Mouse (Mus musculus): Measurements from ENCODE around the gene C2cd5. TPM values are rescaled to one million over a fixed set of nuclear protein-coding genes. Genes with fewer than 3 reads are reported as not detected.

Gene C2cd5
- polyA plus RNA-seq, 1 experiment from 2014 or later: 16.0 TPM

DNA sequence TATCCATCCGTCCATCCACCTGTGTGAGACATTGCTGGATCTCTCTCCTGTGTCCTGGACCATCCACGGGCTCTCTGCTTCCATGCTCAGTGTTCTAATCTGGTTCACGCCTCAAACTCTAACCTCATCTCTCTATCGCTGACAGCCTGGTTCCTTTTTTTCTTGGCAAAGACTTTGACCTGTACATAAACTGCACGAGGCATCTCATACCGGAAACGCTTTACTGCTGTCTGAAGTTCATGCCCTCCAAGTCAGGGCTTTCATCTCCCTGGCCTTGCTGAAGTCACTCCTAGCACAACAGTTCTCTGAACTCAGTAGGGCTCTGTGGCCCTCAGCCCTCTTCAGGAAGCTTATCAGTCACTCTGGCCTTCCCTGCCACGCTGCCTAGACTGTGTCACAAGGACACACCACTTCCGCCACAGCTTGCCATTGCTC is 15.1 kb upstream of the C2cd5 start:
- 28% methylated on average over 9 of the region's 9 CpGs for WGBS
- H3K4me2 ChIP-seq: peak overlapping the region; percentile 13; the same call in 1 of the 2 replicates
- peak; percentile 61 for ATAC-seq (replicated peaks; ENCODE audit: insufficient number of reproducible peaks, insufficient read depth, low FRiP score, low read depth)
- no peaks in the 10 kb centered on the region for H3K27me3 ChIP-seq
- H3K9me3 ChIP-seq (replicated peaks): no peaks in the 10 kb centered on the region
- H3K4me1 ChIP-seq (replicated peaks): peaks cover 9% of the 10 kb centered on the region
- H3K4me3 ChIP-seq: no peak overlapping the region
- 0 out of 2 replicates have a peak overlapping the region, but pooled peaks have one; percentile 15 for H3K27ac ChIP-seq
- no peaks in the 10 kb centered on the region for H3K36me3 ChIP-seq
- H3K9ac ChIP-seq: no peak overlapping the region

DNA sequence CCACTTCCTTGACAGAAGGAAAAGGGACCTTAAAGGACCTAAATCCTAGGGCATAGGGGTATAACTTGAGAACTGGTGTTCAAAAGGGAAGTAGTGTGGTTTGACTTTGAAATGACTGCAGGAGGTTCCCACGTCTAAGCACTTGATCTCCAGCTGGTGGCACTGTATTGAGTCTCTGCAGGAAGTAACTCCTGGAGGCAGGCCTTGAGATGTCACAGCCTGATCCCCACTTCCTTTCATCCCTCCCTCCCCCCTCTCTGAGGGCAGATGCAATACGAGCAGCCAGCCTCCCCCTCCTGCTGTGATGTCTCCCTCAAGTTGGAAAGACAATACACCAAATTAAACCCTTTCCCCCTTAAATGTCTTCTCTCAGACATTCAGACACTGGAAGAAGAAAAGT is 14.6 kb upstream of the C2cd5 start:
- Histone ChIP-seq H3K36me3 (no peaks in the 10 kb centered on the region), H3K4me1 (replicated peaks) (peaks cover 9% of the 10 kb centered on the region), H3K27ac (0 out of 2 replicates have a peak overlapping the region, but pooled peaks have one; percentile 15), H3K4me2 (peak overlapping the region; percentile 13; the same call in 1 of the 2 replicates), H3K9me3 (replicated peaks) (no peaks in the 10 kb centered on the region), H3K4me3 (no peak overlapping the region), H3K27me3 (no peaks in the 10 kb centered on the region), H3K9ac (no peak overlapping the region)
- no peak for ATAC-seq (replicated peaks; ENCODE audit: insufficient number of reproducible peaks, insufficient read depth, low FRiP score, low read depth)
- 16% methylated on average over 2 of the region's 2 CpGs for WGBS

DNA sequence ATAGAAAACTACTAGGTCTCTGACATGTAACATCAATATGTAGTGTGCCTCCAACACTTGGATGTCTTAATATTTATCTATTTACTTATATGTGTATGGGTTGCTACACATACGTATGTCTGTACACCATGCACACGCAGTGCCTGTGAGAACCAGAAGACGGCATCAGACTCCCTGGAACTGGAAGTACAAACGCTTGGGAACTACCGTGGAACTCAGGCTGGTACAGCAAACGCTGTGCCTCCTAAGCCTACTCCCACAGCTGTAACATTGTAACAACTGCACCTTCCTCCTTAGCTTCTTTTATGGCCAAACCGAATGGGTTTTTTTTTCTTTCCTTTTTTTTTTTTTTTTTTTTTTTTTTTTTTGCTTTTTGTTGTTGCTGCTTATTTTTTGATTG is 10.4 kb upstream of the C2cd5 start:
- H3K9me3 ChIP-seq (replicated peaks): no peaks in the 10 kb centered on the region
- H3K27me3 ChIP-seq: no peaks in the 10 kb centered on the region
- H3K4me3 ChIP-seq: no peak overlapping the region
- no peak overlapping the region for H3K9ac ChIP-seq
- H3K4me1 ChIP-seq (replicated peaks): peaks cover 9% of the 10 kb centered on the region
- no peak overlapping the region for H3K4me2 ChIP-seq
- H3K27ac ChIP-seq: no peak overlapping the region
- ATAC-seq (replicated peaks; ENCODE audit: insufficient number of reproducible peaks, insufficient read depth, low FRiP score, low read depth): no peak
- H3K36me3 ChIP-seq: no peaks in the 10 kb centered on the region
- 84% methylated on average over 7 of the region's 7 CpGs for WGBS

DNA sequence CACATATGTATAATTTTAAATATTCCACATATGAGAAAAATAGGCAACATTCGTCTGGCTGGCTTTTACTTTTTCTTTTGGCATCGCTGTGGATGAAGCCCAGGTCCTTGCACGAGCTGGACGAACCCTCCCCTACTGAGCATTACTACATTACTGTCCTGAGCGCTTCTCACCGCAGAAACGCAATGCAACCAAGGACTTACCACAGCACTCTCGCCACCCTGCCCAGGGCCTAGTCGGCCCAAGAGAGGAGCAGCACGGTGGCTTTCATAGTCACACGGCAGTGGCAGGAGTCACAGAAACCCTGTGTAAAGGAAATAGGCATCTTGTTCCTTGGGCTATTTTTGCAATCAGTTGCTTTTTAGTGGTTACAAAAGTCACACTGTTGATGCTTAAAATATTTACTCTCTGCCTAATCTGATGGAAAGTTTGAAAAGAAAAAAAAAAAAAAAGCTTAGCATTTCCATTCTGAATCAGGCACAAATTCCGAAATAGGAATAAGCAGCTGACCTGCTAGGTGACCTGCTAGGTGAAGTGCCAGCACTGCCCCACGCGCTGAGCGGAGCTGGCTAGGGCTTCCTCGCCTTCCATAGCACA is 9.8 kb upstream of the C2cd5 start:
- no peaks in the 10 kb centered on the region for H3K36me3 ChIP-seq
- WGBS: 70% methylated on average over 16 of the region's 16 CpGs
- ATAC-seq (replicated peaks; ENCODE audit: insufficient number of reproducible peaks, insufficient read depth, low FRiP score, low read depth): no peak
- no peaks in the 10 kb centered on the region for H3K27me3 ChIP-seq
- H3K9me3 ChIP-seq (replicated peaks): no peaks in the 10 kb centered on the region
- H3K4me3 ChIP-seq: no peak overlapping the region
- H3K27ac ChIP-seq: no peak overlapping the region
- H3K4me2 ChIP-seq: no peak overlapping the region
- H3K9ac ChIP-seq: no peak overlapping the region
- peaks cover 4% of the 10 kb centered on the region for H3K4me1 ChIP-seq (replicated peaks)

- no peak overlapping the region for H3K9ac ChIP-seq
- H3K4me3 ChIP-seq: no peak overlapping the region
- no peak for ATAC-seq (replicated peaks; ENCODE audit: insufficient number of reproducible peaks, insufficient read depth, low FRiP score, low read depth)
- no peaks in the 10 kb centered on the region for H3K27me3 ChIP-seq
- WGBS: 77% methylated on average over 13 of the region's 13 CpGs
- H3K4me2 ChIP-seq: no peak overlapping the region
- H3K36me3 ChIP-seq: no peaks in the 10 kb centered on the region
- H3K9me3 ChIP-seq (replicated peaks): no peaks in the 10 kb centered on the region
- H3K4me1 ChIP-seq (replicated peaks): no peaks in the 10 kb centered on the region
- H3K27ac ChIP-seq: no peak overlapping the region
Observed at GRCm38 (mm10) chr6:143108031-143108430, 8.1 kb upstream of the C2cd5 start.

DNA sequence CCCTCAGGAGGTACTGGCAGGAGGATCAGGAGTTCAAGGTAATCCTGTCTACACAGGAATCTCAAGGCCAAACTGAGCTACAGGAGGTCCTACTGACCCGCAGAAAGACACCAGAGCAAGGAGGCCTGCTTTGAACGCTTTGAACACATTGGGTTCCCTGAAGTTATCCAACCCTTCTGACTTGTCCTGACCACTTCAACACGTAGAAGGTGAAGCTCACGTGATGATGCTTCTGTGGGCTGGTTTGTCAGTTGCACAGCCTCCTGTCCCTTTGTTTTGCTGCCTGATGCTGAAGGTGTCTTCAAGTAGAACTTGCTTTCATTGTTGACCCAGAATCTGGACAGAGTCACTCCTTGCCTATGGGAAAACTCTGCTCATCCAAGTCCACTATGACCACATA is 7.7 kb upstream of the C2cd5 start:
- ATAC-seq (replicated peaks; ENCODE audit: insufficient number of reproducible peaks, insufficient read depth, low FRiP score, low read depth): no peak

GRCm38 (mm10) chr6:143105766-143106165 is 5.8 kb upstream of the C2cd5 start:
- no peak overlapping the region for H3K27ac ChIP-seq
- ATAC-seq (replicated peaks; ENCODE audit: insufficient number of reproducible peaks, insufficient read depth, low FRiP score, low read depth): no peak
- H3K4me2 ChIP-seq: no peak overlapping the region
- no peaks in the 10 kb centered on the region for H3K9me3 ChIP-seq (replicated peaks)
- no peak overlapping the region for H3K4me3 ChIP-seq
- no peaks in the 10 kb centered on the region for H3K36me3 ChIP-seq
- 68% methylated on average over 3 of the region's 3 CpGs for WGBS
- H3K9ac ChIP-seq: no peak overlapping the region
- no peaks in the 10 kb centered on the region for H3K4me1 ChIP-seq (replicated peaks)
- H3K27me3 ChIP-seq: no peaks in the 10 kb centered on the region

More for the DNA sequence above, 7.7 kb upstream of the C2cd5 start:
- Histone ChIP-seq H3K9ac (no peak overlapping the region), H3K36me3 (no peaks in the 10 kb centered on the region), H3K4me3 (no peak overlapping the region), H3K4me1 (replicated peaks) (no peaks in the 10 kb centered on the region), H3K27ac (no peak overlapping the region), H3K4me2 (no peak overlapping the region), H3K9me3 (replicated peaks) (no peaks in the 10 kb centered on the region), H3K27me3 (no peaks in the 10 kb centered on the region)
- whole genome bisulfite sequencing: 77% methylated on average over 4 of the region's 4 CpGs

- 62% methylated on average over 7 of the region's 7 CpGs for WGBS
- Histone ChIP-seq H3K4me2 (no peak overlapping the region), H3K27ac (no peak overlapping the region), H3K36me3 (no peaks in the 10 kb centered on the region), H3K9me3 (replicated peaks) (no peaks in the 10 kb centered on the region), H3K4me3 (no peak overlapping the region), H3K4me1 (replicated peaks) (peaks cover 1% of the 10 kb centered on the region), H3K27me3 (no peaks in the 10 kb centered on the region), H3K9ac (no peak overlapping the region)
- ATAC-seq (replicated peaks; ENCODE audit: insufficient number of reproducible peaks, insufficient read depth, low FRiP score, low read depth): no peak
Observed at GRCm38 (mm10) chr6:143103981-143104680, 4.2 kb upstream of the C2cd5 start.

DNA sequence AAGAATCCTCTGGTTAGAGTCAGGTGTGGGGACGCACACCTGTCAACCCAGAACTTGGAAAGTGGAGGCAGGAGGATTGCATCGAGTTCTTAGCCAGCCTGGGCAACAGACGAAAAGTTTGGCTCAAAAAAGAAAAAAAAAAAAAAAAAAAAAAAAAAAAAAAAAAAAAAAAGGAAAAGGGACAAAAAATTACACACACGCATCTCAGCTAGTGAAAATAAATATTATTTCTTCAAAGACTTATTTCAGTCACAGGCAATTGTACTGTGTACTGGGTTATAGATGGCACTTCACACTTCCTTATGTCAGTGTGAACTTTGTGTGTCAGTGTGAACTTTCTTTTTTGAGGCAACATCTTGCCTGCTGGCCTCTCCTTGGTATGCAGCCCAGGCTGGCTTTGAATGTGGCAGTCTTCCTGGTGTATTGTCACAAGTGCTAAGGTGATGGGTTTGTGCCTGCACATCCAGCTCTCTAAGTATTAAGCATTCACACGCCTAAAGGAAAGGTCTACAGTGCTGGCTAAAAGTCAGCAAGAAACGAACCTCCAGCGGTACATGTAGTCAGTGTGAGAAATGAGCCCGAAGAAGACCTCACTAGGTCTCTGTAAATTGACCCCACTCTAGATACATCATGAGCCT is 656 bp upstream of the C2cd5 start:
- no peak for ATAC-seq (replicated peaks; ENCODE audit: insufficient number of reproducible peaks, insufficient read depth, low FRiP score, low read depth)
- Histone ChIP-seq H3K9ac (peak overlapping the region; percentile 63), H3K27ac (peak overlapping the region; percentile 92), H3K4me1 (replicated peaks) (peaks cover 4% of the 10 kb centered on the region), H3K4me2 (peak overlapping the region; percentile 93), H3K27me3 (no peaks in the 10 kb centered on the region), H3K36me3 (no peaks in the 10 kb centered on the region), H3K4me3 (peak overlapping the region; percentile 76), H3K9me3 (replicated peaks) (no peaks in the 10 kb centered on the region)
- 45% methylated on average over 8 of the region's 8 CpGs for whole genome bisulfite sequencing

DNA sequence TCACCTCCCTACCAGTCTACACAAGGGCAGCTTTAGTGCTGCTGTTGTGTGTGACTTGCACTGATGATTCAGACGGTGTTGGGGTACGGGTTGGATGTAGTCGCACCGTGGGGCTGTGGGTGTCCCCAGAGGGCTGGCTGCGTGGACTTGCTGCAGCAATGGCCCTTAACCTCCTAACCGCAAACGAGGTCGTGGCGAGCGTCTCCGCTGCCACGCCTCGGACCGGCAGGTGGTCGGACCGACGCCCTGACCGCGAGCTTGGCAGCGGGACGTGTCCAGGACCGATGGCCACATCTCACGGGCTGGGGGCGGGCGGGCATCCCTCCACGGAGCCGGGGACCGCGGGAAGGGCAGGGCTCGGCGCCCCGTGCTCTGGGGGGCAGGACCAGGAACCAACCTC is 660 bp downstream of the C2cd5 start:
- Histone ChIP-seq H3K27ac (peak overlapping the region; percentile 92), H3K4me2 (peak overlapping the region; percentile 93), H3K27me3 (no peaks in the 10 kb centered on the region), H3K9ac (peak overlapping the region; percentile 79), H3K36me3 (no peaks in the 10 kb centered on the region), H3K9me3 (replicated peaks) (no peaks in the 10 kb centered on the region), H3K4me3 (peak overlapping the region; percentile 76), H3K4me1 (replicated peaks) (peaks cover 4% of the 10 kb centered on the region)
- ATAC-seq (replicated peaks; ENCODE audit: insufficient number of reproducible peaks, insufficient read depth, low FRiP score, low read depth): peak; percentile 47
- WGBS: 0% methylated on average over 32 of the region's 32 CpGs

DNA sequence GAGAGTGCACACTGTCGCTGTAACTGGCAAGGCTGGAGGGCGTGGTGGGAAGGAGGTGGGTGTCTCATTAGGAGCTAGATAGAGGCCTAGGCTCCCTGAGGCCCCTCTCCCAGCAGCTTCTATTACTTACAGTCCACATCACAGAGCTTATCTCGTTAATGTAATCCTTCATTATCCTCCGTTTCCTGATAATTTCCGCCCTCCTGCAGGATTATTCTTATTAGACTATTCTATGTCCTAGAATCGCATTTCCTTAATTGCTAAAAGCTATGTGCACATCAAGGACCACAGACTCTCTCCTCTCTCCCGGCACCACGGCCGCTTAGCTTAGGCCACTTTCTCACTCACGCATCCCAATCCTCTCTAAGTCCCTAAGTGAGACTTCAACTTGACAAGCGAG is 4.8 kb downstream of the C2cd5 start:
- WGBS: 67% methylated on average over 11 of the region's 11 CpGs

More for the DNA sequence above, 4.8 kb downstream of the C2cd5 start:
- peaks cover 11% of the 10 kb centered on the region for H3K36me3 ChIP-seq
- H3K27me3 ChIP-seq: no peaks in the 10 kb centered on the region
- peaks cover 4% of the 10 kb centered on the region for H3K4me1 ChIP-seq (replicated peaks)
- no peak overlapping the region for H3K27ac ChIP-seq
- no peak overlapping the region for H3K9ac ChIP-seq
- no peak for ATAC-seq (replicated peaks; ENCODE audit: insufficient number of reproducible peaks, insufficient read depth, low FRiP score, low read depth)
- H3K4me3 ChIP-seq: no peak overlapping the region
- H3K4me2 ChIP-seq: no peak overlapping the region
- no peaks in the 10 kb centered on the region for H3K9me3 ChIP-seq (replicated peaks)

Measured in heart, embryonic 15.5 days (tissue).